Mouse (Mus musculus) midbrain, embryonic 14.5 days (tissue): Measurements from ENCODE around the gene Naif1. TPM values are rescaled to one million over a fixed set of nuclear protein-coding genes. Genes with fewer than 3 reads are reported as not detected.
"Not testable (repeated sequence)": the region's sequence is repeated elsewhere in the genome, so short reads cannot be mapped to it uniquely, and the experiment has no call there.

ENCODE experiments used
- ATAC-seq: fragments of 200-750 bp; cut with Nextera tagmentation; 2 replicates; pipeline ENCODE4 v1.8.0; 2017; ENCODE audit warnings: moderate number of reproducible peaks, moderate library complexity; ENCODE audit not compliant: low FRiP score, low TSS enrichment
- DNase-seq: peaks from one replicate; pipeline ENCODE4 v3.0.0-alpha.2; 2015
- H3K27ac ChIP-seq: fragments of 300-500 bp; sonication (generic); replicated peaks from 2 replicates; pipeline ENCODE4 v1.5.1; 2014; ENCODE audit warnings: mild to moderate bottlenecking, low read depth, low read length, moderate library complexity
- H3K27me3 ChIP-seq: fragments of 300-500 bp; sonication (generic); 2 replicates; pipeline ENCODE4 v1.6.1; 2014; ENCODE audit warnings: low read length, control low read depth, mixed read lengths; ENCODE audit not compliant: control insufficient read depth, insufficient read depth
- H3K36me3 ChIP-seq: fragments of 300-500 bp; sonication (generic); 2 replicates; pipeline ENCODE4 v1.6.1; 2014; ENCODE audit warnings: low read length, control low read depth; ENCODE audit not compliant: control insufficient read depth, insufficient read depth
- H3K4me1 ChIP-seq: fragments of 300-500 bp; sonication (generic); 2 replicates; pipeline ENCODE4 v1.6.1; 2014; ENCODE audit warnings: mild to moderate bottlenecking, antibody characterized with exemption, low read length, control low read depth; ENCODE audit not compliant: control insufficient read depth, insufficient read depth
- H3K4me2 ChIP-seq: fragments of 300-500 bp; sonication (generic); 2 replicates; pipeline ENCODE4 v1.6.1; 2014; ENCODE audit warnings: mild to moderate bottlenecking, low read length, moderate library complexity
- H3K4me3 ChIP-seq: fragments of 300-500 bp; sonication (generic); replicated peaks from 2 replicates; pipeline ENCODE4 v1.5.1; 2014; ENCODE audit warnings: low read depth, low read length
- H3K9ac ChIP-seq: fragments of 300-500 bp; sonication (generic); replicated peaks from 2 replicates; pipeline ENCODE4 v1.6.1; 2014; ENCODE audit warnings: mild to moderate bottlenecking, low read length, moderate library complexity
- H3K9me3 ChIP-seq: fragments of 300-500 bp; sonication (generic); 2 replicates; pipeline ENCODE4 v1.6.1; 2016; ENCODE audit warnings: low read length, control low read depth, mixed read lengths; ENCODE audit not compliant: control insufficient read depth
- WGBS: fragments of 180-500 bp; shearing (Covaris S2); extraction: QIAGEN DNeasy Blood & Tissue Kit; methylation state at CpG from one replicate; pipeline ENCODE4 v1.1.7; 2014; 5-methylcytosine and 5-hydroxymethylcytosine counted together
- polyA plus RNA-seq: library from polyadenylated mRNA; unstranded; fragments of >200 nt; fragmentation: Nextera tagmentation; extraction: Ambion mirVana; gene quantifications from 2 replicates; pipeline ENCODE4 v1.2.1, GENCODE M21; 2014

The Naif1 gene
- polyA plus RNA-seq, 1 experiment from 2014 or later = 5.6 TPM

GRCm38 (mm10) chr2:32458300-32458699, 8.0 kb downstream of the Naif1 start:
- Histone ChIP-seq H3K27ac (no peak overlapping the region), H3K9ac (no peak overlapping the region)
- 86% methylated on average over 2 of the region's 2 CpGs for WGBS

GRCm38 (mm10) chr2:32459657-32460056, 9.4 kb downstream of the Naif1 start:
- H3K9ac ChIP-seq = no peak overlapping the region
- H3K27me3 ChIP-seq = no peaks in the 10 kb centered on the region
- H3K4me2 ChIP-seq = no peak overlapping the region
- no peak overlapping the region for H3K27ac ChIP-seq
- no peaks in the 10 kb centered on the region for H3K9me3 ChIP-seq
- no peak for ATAC-seq
- H3K4me1 ChIP-seq = no peaks in the 10 kb centered on the region
- no peak for DNase-seq
- no peak overlapping the region for H3K4me3 ChIP-seq
- 98% methylated on average over 2 of the region's 2 CpGs for WGBS
- no peaks in the 10 kb centered on the region for H3K36me3 ChIP-seq

More at GRCm38 (mm10) chr2:32458300-32458699, 8.0 kb downstream of the Naif1 start:
- no peaks in the 10 kb centered on the region for H3K27me3 ChIP-seq
- no peak overlapping the region for H3K4me3 ChIP-seq
- DNase-seq (no peak), ATAC-seq (no peak)
- no peaks in the 10 kb centered on the region for H3K9me3 ChIP-seq
- H3K4me1 ChIP-seq = no peaks in the 10 kb centered on the region
- no peak overlapping the region for H3K4me2 ChIP-seq
- H3K36me3 ChIP-seq = no peaks in the 10 kb centered on the region

GRCm38 (mm10) chr2:32463773-32464172, 13.5 kb downstream of the Naif1 start:
- ATAC-seq (no peak), DNase-seq (no peak)
- H3K4me1 ChIP-seq = no peaks in the 10 kb centered on the region
- H3K4me3 ChIP-seq = no peak overlapping the region
- WGBS = 67% methylated on average over 2 of the region's 2 CpGs
- no peak overlapping the region for H3K4me2 ChIP-seq
- no peak overlapping the region for H3K9ac ChIP-seq
- no peaks in the 10 kb centered on the region for H3K27me3 ChIP-seq
- H3K27ac ChIP-seq = no peak overlapping the region
- no peaks in the 10 kb centered on the region for H3K36me3 ChIP-seq
- no peaks in the 10 kb centered on the region for H3K9me3 ChIP-seq

GRCm38 (mm10) chr2:32464212-32464891, 14.1 kb downstream of the Naif1 start:
- no peaks in the 10 kb centered on the region for H3K9me3 ChIP-seq
- H3K4me1 ChIP-seq = no peaks in the 10 kb centered on the region
- H3K4me2 ChIP-seq = no peak overlapping the region
- H3K36me3 ChIP-seq = no peaks in the 10 kb centered on the region
- no peaks in the 10 kb centered on the region for H3K27me3 ChIP-seq
- DNase-seq (no peak), ATAC-seq (no peak)
- no peak overlapping the region for H3K4me3 ChIP-seq
- whole genome bisulfite sequencing = 79% methylated on average over 6 of the region's 6 CpGs
- no peak overlapping the region for H3K27ac ChIP-seq
- H3K9ac ChIP-seq = no peak overlapping the region

- DNase-seq = no peak
- H3K4me1 ChIP-seq = no peaks in the 10 kb centered on the region
- H3K27me3 ChIP-seq = no peaks in the 10 kb centered on the region
- H3K27ac ChIP-seq = no peak overlapping the region
- H3K9me3 ChIP-seq = no peaks in the 10 kb centered on the region
- no peak overlapping the region for H3K4me3 ChIP-seq
- no peak for ATAC-seq
- no peak overlapping the region for H3K9ac ChIP-seq
- 87% methylated on average over 6 of the region's 6 CpGs for WGBS
- H3K4me2 ChIP-seq = no peak overlapping the region
- H3K36me3 ChIP-seq = no peaks in the 10 kb centered on the region
These were observed 20.9 kb downstream of the Naif1 start for GRCm38 (mm10) chr2:32471001-32471680.

GRCm38 (mm10) chr2:32471681-32472061, 21.4 kb downstream of the Naif1 start:
- 76% methylated on average over 6 of the region's 6 CpGs for WGBS
- Histone ChIP-seq H3K27ac (no peak overlapping the region), H3K9ac (no peak overlapping the region), H3K27me3 (no peaks in the 10 kb centered on the region), H3K4me2 (no peak overlapping the region), H3K9me3 (no peaks in the 10 kb centered on the region), H3K36me3 (no peaks in the 10 kb centered on the region), H3K4me1 (no peaks in the 10 kb centered on the region), H3K4me3 (no peak overlapping the region)
- DNase-seq (no peak), ATAC-seq (no peak)

- H3K9ac ChIP-seq, H3K4me3 ChIP-seq, H3K27me3 ChIP-seq, H3K27ac ChIP-seq, H3K36me3 ChIP-seq, H3K9me3 ChIP-seq, ATAC-seq, H3K4me2 ChIP-seq, DNase-seq, H3K4me1 ChIP-seq: not testable (repeated sequence)
- WGBS = 90% methylated on average over 4 of the region's 9 CpGs
These were observed 25.1 kb downstream of the Naif1 start for GRCm38 (mm10) chr2:32475361-32475760.

- no peak for DNase-seq
- no peak overlapping the region for H3K4me3 ChIP-seq
- H3K4me1 ChIP-seq = no peaks in the 10 kb centered on the region
- ATAC-seq = no peak
- H3K4me2 ChIP-seq = no peak overlapping the region
- H3K36me3 ChIP-seq = no peaks in the 10 kb centered on the region
- no peak overlapping the region for H3K27ac ChIP-seq
- no peaks in the 10 kb centered on the region for H3K27me3 ChIP-seq
- H3K9ac ChIP-seq = no peak overlapping the region
- 94% methylated on average over 8 of the region's 8 CpGs for WGBS
- no peaks in the 10 kb centered on the region for H3K9me3 ChIP-seq
These were observed 32.1 kb downstream of the Naif1 start for GRCm38 (mm10) chr2:32482351-32482750.
